Mouse (Mus musculus) T-helper 17 cell (primary cell): Measurements from ENCODE around the gene Cdc37l1.
"Not testable (repeated sequence)": the region's sequence is repeated elsewhere in the genome, so short reads cannot be mapped to it uniquely, and the experiment has no call there.

Experiments used
- in situ Hi-C, 2 experiments: fragments of 300-600 bp; cut with MboI, MseI; formaldehyde crosslinking; loops; 1 replicate in 1 of 2; 2 replicates in 1 of 2; pipeline ENCODE4 v1.15.1; 2025; ENCODE audit warnings: high pct_unique_total_duplicates in 2 of 2

Cdc37l1 gene

DNA sequence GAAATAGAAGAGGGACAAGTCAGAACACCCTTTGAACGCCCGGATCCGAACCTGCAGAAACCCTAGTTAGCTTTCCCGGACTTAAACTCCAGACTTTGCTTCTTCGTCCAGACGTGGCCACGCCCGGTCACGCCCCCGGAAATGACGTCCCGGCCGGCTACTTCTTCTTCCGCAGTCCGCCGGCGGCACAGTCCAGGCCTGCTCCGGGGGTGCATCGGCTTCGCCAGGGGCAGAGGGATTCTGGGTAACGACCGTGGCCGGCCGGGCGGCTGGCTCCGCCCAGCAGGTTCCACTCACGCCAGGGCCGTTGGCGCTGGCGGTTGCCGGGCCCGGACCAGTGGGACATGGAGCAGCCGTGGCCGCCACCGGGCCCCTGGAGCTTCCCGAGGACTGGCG is at the start of gene Cdc37l1:
Cdc37l1 (plus strand) TSS at position 159 of the 396 bp plus-strand sequence.
- in situ Hi-C loops = no loop called here

- in situ Hi-C loops = no loop called here
Measured at GRCm38 (mm10) chr19:28941271-28941670, 48.9 kb upstream of the Cdc37l1 start.

GRCm38 (mm10) chr19:28946782-28947181 is 43.4 kb upstream of the Cdc37l1 start:
- in situ Hi-C loops = no loop called here

DNA sequence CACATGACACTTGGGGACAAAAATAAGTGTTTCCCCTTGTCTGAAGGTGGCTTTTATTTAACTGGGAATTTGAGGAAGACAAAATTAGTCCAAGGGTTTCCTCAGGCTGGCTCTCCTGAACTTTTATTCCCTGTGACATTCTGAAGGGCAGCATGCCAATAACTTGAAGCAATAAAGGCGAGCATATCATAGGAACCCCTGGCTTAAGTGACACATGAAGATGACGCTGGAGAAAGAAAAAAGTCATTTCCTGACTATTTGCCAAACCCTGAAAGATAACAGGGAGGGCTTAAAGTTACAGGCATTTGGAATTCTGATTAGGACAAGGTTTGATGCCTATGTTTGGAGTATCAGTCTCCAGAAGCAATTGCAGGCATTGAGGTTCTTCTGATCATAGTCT is 42.8 kb upstream of the Cdc37l1 start:
- in situ Hi-C loops = no loop called here

DNA sequence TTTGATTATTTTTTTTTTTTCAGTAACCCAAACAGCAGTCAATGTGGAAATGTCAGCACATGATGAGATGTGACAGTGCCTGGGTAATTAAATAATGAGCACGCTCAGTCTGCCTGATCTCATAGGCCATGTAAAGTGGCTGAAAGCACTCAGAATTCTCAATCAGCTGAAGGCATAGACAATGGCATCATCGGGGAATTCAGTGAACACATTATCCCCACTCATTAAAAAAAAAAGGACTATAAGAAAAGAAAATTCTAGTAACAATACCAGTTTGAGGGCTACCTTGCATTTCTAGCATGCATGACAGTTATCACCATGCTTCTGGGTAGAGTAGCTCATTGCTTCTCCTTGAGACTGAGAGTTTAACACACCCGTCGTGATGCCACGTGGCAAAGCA is 38.9 kb upstream of the Cdc37l1 start:
- in situ Hi-C loops = no loop called here

DNA sequence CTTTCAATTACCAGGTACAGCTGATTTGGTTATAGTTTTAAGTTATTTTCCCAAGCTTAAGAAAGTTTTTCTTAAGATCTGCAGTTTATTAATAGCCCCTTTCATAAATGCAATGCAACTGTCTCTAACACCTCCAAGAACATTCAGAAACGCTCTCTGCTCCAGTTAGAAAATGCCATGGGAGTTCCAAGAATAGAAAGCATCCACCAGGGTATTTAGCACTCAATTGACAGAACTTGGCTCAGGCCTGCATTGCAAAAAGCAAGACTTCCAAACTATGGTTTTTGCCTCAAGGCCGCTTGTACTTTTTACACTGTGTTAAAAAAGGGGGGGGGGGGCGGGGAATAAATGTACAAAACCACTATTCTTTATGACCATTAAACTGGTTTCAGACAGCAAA is 27.0 kb upstream of the Cdc37l1 start:
- in situ Hi-C loops = no loop called here

GRCm38 (mm10) chr19:28963513-28963841 is 26.7 kb upstream of the Cdc37l1 start:
- in situ Hi-C loops = no loop called here

- in situ Hi-C loops = no loop called here
Measured at GRCm38 (mm10) chr19:28963842-28964551, 26.2 kb upstream of the Cdc37l1 start, which contains the start of gene Plpp6. Gene Plpp6, plus strand, starts transcription at chr19:28963953.

DNA sequence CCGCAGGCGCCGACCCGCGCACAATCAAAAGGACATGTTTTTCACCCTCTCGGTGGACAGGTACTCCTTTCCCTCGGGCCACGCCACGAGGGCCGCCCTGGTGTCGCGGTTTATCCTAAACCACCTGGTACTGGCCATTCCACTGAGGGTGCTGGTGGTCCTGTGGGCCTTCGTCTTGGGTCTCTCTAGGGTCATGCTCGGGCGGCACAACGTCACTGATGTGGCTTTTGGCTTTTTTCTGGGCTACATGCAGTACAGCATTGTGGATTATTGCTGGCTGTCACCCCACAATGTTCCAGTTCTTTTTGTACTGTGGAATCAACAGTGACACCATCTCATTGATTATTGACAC is 25.6 kb upstream of the Cdc37l1 start:
- in situ Hi-C loops = no loop called here

- in situ Hi-C loops = no loop called here
Measured at GRCm38 (mm10) chr19:28967652-28968051, 22.5 kb upstream of the Cdc37l1 start, which contains the start of gene 4430402I18Rik. Gene 4430402I18Rik, minus strand, starts transcription at chr19:28967800.

- in situ Hi-C loops = no loop called here
Measured at GRCm38 (mm10) chr19:28968178-28968577, 22.0 kb upstream of the Cdc37l1 start.

DNA sequence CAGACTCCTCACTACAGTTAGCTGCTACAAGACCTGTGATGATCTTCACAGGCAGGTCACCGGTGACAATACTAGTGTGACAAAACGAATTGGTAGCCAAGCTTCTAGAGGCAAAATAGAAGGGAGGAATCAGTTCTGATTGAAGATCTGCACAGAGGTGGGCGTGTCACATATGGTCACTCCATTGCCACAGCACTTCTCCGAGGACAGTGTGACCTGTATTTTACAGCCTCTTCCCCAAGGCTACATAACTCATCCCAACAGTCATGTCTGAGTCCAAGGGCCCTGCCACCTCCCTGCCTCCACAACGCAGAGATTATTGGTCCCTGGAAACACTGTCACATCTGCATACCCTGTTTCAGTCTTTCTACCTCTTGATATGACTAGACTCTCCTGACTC is 20.9 kb upstream of the Cdc37l1 start:
- in situ Hi-C loops = no loop called here

- in situ Hi-C loops = no loop called here
Measured at GRCm38 (mm10) chr19:28970251-28970650, 19.9 kb upstream of the Cdc37l1 start.

DNA sequence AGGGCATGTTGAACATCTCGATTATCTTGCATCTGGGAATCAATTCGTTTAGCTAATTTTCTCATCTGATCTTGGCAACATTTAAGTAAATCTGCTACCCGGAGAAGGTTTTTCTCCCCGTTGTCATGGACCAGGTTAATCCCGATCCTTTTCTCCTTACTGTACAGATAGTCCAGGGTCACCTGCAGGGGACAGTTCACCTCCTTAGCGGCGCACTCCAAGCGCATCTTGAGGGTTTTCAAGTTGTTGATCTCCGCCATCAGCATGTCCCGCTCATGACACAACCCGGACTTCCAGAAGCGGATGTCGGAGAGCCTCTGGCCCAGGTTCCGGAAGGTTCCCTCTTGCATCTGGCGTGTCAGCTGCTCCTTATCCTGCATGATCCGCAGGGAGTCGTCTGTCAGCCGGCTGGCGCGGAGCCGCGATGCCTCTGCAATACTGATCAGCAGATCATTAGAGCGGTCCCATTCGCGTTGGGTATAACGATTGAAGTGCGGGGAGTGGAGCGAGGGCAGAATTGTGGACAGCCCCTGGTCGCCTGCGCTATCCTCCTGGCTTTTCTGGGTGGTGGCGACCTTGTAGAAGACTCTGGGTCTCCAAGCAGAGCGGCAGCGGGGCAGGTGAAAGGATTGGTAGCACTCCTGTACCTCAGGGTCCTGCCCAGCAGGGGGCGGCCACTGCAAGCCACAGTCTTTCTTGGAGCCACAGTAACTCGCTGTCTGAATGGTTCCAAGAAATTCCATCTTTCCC is 15.1 kb upstream of the Cdc37l1 start:
- in situ Hi-C loops = loop anchor here in 1 of 2 experiments (5.0 kb wide), 1 partner anchor 62 kb away; no protein-coding TSS in a partner anchor

DNA sequence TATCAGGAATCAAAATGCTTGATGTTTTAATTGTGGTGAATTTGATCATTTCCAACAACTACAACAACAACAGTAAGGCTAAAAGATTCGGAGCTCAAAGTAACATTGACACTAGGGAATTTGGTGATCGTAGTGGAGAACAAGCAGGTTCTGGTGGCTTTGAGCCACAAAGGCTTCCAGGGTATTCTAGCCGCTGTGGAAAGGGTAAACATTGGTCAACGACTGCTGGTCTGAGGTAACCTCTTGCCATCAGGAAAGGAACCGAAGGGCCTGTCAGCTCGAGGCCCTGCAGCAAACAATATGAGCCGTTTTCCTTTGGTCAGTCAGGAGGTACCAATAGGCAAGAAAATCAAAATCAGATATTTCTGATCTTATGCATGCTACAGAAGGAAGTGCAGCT is 7.5 kb upstream of the Cdc37l1 start:
- in situ Hi-C loops = no loop called here

GRCm38 (mm10) chr19:28989515-28989914 is 637 bp upstream of the Cdc37l1 start:
- in situ Hi-C loops = no loop called here

DNA sequence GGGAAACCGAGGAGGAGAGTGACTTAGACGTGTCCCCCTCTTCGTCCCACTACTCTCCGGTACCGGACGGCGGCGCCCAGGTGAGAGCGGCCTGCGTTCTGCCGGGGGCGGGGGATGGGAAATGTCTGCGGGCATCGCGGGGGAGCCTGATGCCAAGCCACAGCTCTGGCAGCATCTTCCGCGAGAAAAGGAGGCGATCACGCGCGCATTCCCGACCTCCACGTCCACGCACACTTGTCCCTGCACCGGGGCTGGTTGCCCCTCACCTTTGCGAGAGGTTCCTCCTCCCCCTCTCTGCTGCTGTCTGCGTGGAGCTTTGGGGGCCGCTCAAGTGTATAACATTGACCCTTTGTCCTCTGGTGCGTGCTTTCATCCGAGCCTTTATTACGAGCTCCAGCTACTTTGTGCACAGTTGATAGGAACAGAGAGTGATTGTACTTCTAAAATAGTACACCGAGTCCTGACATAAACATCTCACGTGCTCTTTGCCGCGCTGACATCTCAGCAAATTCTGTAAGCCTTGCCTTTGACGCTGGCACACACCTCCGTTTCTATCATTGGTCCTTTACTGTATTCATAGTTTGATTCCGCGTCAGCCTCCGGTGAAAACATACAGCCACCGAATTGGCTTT is 554 bp downstream of the Cdc37l1 start:
- in situ Hi-C loops = no loop called here

DNA sequence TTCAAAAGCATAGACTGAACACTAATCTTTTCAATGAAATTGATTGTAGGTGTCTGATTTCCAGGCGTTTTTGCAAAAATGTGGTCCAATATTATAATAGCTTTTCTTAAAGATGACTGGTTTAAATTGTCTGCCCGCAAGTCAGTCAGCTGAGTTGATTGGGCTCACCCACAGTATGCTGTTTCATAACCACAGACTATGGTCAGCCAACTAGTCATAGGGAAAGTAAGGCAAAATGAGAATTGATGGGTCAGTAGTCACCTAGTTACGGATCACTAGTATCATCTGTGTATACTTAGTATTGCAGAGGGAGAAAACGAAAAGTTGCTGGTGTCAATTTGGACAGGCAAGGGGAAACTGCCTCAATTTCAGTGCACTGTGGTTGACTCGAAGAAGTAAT is 1.2 kb downstream of the Cdc37l1 start:
- in situ Hi-C loops = no loop called here

DNA sequence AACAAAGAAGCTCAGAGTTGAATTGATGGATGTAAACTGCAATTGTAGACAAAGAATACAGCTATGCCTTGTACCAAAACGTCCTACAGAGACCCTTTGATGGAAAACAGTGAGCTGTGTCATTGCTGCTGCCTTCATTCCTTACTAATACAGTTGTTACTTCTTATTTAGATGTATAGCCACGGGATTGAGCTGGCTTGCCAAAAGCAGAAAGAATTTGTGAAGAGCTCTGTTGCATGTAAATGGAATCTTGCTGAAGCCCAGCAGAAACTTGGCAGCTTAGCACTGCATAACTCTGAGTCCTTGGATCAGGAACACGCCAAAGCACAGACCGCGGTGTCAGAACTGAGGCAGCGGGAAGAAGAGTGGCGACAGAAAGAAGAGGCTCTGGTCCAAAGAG is 4.7 kb downstream of the Cdc37l1 start:
- in situ Hi-C loops = no loop called here

DNA sequence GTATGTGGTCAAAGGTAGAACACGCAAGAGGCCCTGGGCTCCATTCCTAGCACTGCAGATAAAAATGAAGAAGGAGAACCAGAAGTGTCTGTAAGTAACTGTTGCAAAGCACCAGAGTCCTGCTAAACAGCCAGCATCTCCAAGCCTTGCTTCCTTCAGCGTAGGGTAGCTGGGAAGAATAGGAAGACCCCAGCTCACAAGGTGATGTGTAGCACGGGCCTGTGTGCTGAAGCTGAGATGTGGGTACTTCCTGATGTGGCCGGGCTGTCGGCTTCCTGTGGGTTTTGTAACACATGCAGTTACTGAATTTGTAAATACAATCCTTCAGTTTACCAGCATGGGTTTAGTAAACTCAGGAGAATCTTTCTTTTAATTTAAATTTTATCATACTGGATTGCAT is 5.2 kb downstream of the Cdc37l1 start:
- in situ Hi-C loops = no loop called here

GRCm38 (mm10) chr19:28997976-28998630 is 8.0 kb downstream of the Cdc37l1 start:
- in situ Hi-C loops = no loop called here

DNA sequence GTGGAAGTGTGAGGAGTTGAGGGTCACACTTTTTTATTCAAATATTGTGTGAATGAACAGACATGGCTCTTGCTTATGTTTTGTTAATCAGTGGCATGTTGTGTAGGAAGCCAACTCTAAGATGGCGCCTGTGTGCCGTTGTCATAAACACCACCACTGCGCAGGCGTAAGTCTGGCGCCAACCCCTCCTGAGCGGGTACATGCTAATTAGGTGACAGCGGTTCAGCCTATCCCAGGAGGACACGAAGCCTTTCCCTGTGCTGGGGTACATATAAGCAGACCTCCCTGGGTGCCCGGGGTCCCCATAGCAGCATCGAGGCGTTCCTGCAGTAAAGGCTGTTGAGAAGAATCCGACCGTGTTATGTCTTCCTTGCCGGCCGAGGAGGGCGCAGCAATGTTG is 10.2 kb downstream of the Cdc37l1 start:
- in situ Hi-C loops = not testable (repeated sequence)
